Mouse (Mus musculus) intestine, postnatal 0 days (tissue): ENCODE data around the gene Taf13. TPM values are rescaled to one million over a fixed set of nuclear protein-coding genes. Genes with fewer than 3 reads are reported as not detected.
"Not testable (repeated sequence)": the region's sequence is repeated elsewhere in the genome, so short reads cannot be mapped to it uniquely, and the experiment has no call there.

ENCODE experiments used
- ATAC-seq: fragments of 200-750 bp; cut with Nextera tagmentation; 2 replicates; pipeline ENCODE4 v1.8.0; 2017; ENCODE audit warnings: mild to moderate bottlenecking, moderate TSS enrichment, moderate library complexity
- H3K27ac ChIP-seq: fragments of 300-500 bp; sonication (generic); 2 replicates; pipeline ENCODE4 v1.5.1; 2014; ENCODE audit warnings: mild to moderate bottlenecking, low read depth, low read length, moderate library complexity
- H3K27me3 ChIP-seq: fragments of 300-500 bp; sonication (generic); replicated peaks from 2 replicates; pipeline ENCODE4 v1.6.1; 2014; ENCODE audit warnings: low read length, mixed read lengths; ENCODE audit not compliant: control insufficient read depth, insufficient read depth
- H3K36me3 ChIP-seq: fragments of 300-500 bp; sonication (generic); 2 replicates; pipeline ENCODE4 v1.6.1; 2014; ENCODE audit warnings: mild to moderate bottlenecking, moderate library complexity; ENCODE audit not compliant: control insufficient read depth, insufficient read depth
- H3K4me1 ChIP-seq: fragments of 300-500 bp; sonication (generic); replicated peaks from 2 replicates; pipeline ENCODE4 v1.6.1; 2014; ENCODE audit warnings: antibody characterized with exemption, low read length, mixed read lengths; ENCODE audit not compliant: control insufficient read depth, insufficient read depth
- H3K4me2 ChIP-seq: fragments of 300-500 bp; sonication (generic); replicated peaks from 2 replicates; pipeline ENCODE4 v1.6.1; 2014; ENCODE audit warnings: low read depth, mild to moderate bottlenecking, moderate library complexity
- H3K4me3 ChIP-seq: fragments of 300-500 bp; sonication (generic); 2 replicates; pipeline ENCODE4 v1.5.1; 2014; ENCODE audit warnings: low read depth, low read length
- H3K9ac ChIP-seq: fragments of 300-500 bp; sonication (generic); 2 replicates; pipeline ENCODE4 v1.6.1; 2014; ENCODE audit warnings: mild to moderate bottlenecking, low read depth, low read length
- H3K9me3 ChIP-seq: fragments of 300-500 bp; sonication (generic); 2 replicates; pipeline ENCODE4 v1.6.1; 2016; ENCODE audit warnings: mixed run types; ENCODE audit not compliant: control insufficient read depth
- CTCF ChIP-seq: sonication (generic); IDR thresholded peaks from 2 replicates; pipeline ENCODE4 v1.5.1; 2016; ENCODE audit warnings: low read depth, mild to moderate bottlenecking, control low read depth, antibody characterized with exemption, moderate library complexity
- WGBS: fragments of 180-500 bp; shearing (Covaris S2); extraction: QIAGEN DNeasy Blood & Tissue Kit; methylation state at CpG from one replicate; pipeline ENCODE4 v1.1.7; 2014; 5-methylcytosine and 5-hydroxymethylcytosine counted together
- polyA plus RNA-seq: library from polyadenylated mRNA; unstranded; fragments of >200 nt; fragmentation: Nextera tagmentation; extraction: Ambion mirVana; gene quantifications from 2 replicates; pipeline ENCODE4 v1.2.1, GENCODE M21; 2015

Taf13 gene
- polyA plus RNA-seq, 1 experiment from 2014 or later, result 29.9 TPM

GRCm38 (mm10) chr3:108557888-108558287, 13.6 kb upstream of the Taf13 start:
- Histone ChIP-seq H3K4me2 (no peak overlapping the region), H3K9me3 (no peaks in the 10 kb centered on the region), H3K27ac (no peak overlapping the region), H3K27me3 (no peaks in the 10 kb centered on the region), H3K4me3 (no peak overlapping the region), H3K36me3 (peaks cover 34% of the 10 kb centered on the region), H3K9ac (no peak overlapping the region), H3K4me1 (peaks cover 4% of the 10 kb centered on the region; the same call in 1 of the 2 replicates)
- no peak for TF ChIP-seq CTCF
- no peak for ATAC-seq
- 95% methylated on average over 4 of the region's 4 CpGs for WGBS

GRCm38 (mm10) chr3:108562133-108562730, 9.3 kb upstream of the Taf13 start, which contains the start of gene Tmem167b:
Gene Tmem167b (minus strand): TSS chr3:108562466.
- peaks cover 30% of the 10 kb centered on the region for H3K36me3 ChIP-seq
- WGBS, result under 1% methylated on average over 45 of the region's 45 CpGs
- no peaks in the 10 kb centered on the region for H3K27me3 ChIP-seq
- peak within 1 kb of the TSS; percentile 85 for H3K4me3 ChIP-seq
- peak; percentile 50 for TF ChIP-seq CTCF
- H3K4me2 ChIP-seq, result peak within 1 kb of the TSS; percentile 77
- H3K27ac ChIP-seq, result peak within 1 kb of the TSS; percentile 80
- peak; percentile 97 for ATAC-seq
- H3K9ac ChIP-seq, result peak within 1 kb of the TSS; percentile 75
- H3K9me3 ChIP-seq, result no peaks in the 10 kb centered on the region
- peaks cover 4% of the 10 kb centered on the region; the same call in 1 of the 2 replicates for H3K4me1 ChIP-seq

- peak; percentile 78 for ATAC-seq
- Histone ChIP-seq H3K36me3 (peaks cover 26% of the 10 kb centered on the region), H3K9me3 (no peaks in the 10 kb centered on the region), H3K4me2 (peak overlapping the region; percentile 77), H3K9ac (peak overlapping the region; percentile 45), H3K4me3 (peak overlapping the region; percentile 85), H3K4me1 (peaks cover 4% of the 10 kb centered on the region; the same call in 1 of the 2 replicates), H3K27me3 (no peaks in the 10 kb centered on the region), H3K27ac (peak overlapping the region; percentile 80)
- 3% methylated on average over 15 of the region's 15 CpGs for WGBS
- TF ChIP-seq CTCF, result peak; percentile 62
These were observed 8.7 kb upstream of the Taf13 start for GRCm38 (mm10) chr3:108562777-108563271.

GRCm38 (mm10) chr3:108563309-108563708, 8.2 kb upstream of the Taf13 start:
- Histone ChIP-seq H3K36me3 (peaks cover 21% of the 10 kb centered on the region), H3K27ac (peak overlapping the region; percentile 80), H3K9me3 (no peaks in the 10 kb centered on the region), H3K4me1 (peaks cover 4% of the 10 kb centered on the region; the same call in 1 of the 2 replicates), H3K9ac (peak overlapping the region; percentile 45), H3K4me2 (peak overlapping the region; percentile 77), H3K4me3 (peak overlapping the region; percentile 85), H3K27me3 (no peaks in the 10 kb centered on the region)
- ATAC-seq, result no peak
- peak; percentile 90 for TF ChIP-seq CTCF
- WGBS, result under 1% methylated on average over 4 of the region's 4 CpGs

GRCm38 (mm10) chr3:108567990-108568877, 3.3 kb upstream of the Taf13 start:
- Histone ChIP-seq H3K27me3 (no peaks in the 10 kb centered on the region), H3K4me3 (no peak overlapping the region), H3K9ac (no peak overlapping the region), H3K27ac (no peak overlapping the region), H3K4me1 (no peaks in the 10 kb centered on the region), H3K9me3 (no peaks in the 10 kb centered on the region), H3K4me2 (no peak overlapping the region), H3K36me3 (no peaks in the 10 kb centered on the region)
- 61% methylated on average over 15 of the region's 15 CpGs for WGBS
- TF ChIP-seq CTCF, result no peak
- ATAC-seq, result no peak

- H3K4me3 ChIP-seq, H3K27ac ChIP-seq, H3K4me1 ChIP-seq, H3K9me3 ChIP-seq, H3K4me2 ChIP-seq, ATAC-seq, H3K36me3 ChIP-seq, H3K9ac ChIP-seq, H3K27me3 ChIP-seq: not testable (repeated sequence)
- 43% methylated on average over 3 of the region's 3 CpGs for WGBS
These were observed 1.9 kb upstream of the Taf13 start for GRCm38 (mm10) chr3:108569636-108570035.
